Mouse (Mus musculus): Measurements from ENCODE around the gene Eya2.
A peak's percentile ranks its signal among the peaks of the same experiment; 100 is the strongest.

Eya2 gene

GRCm38 (mm10) chr2:165652281-165652680, 57.4 kb downstream of the Eya2 start:
- no peak for DNase-seq (ENCODE audit: low spot score in 2 of 2)

GRCm38 (mm10) chr2:165653001-165653921, 58.4 kb downstream of the Eya2 start:
- peak; percentile 16 to 21 for DNase-seq (ENCODE audit: low spot score in 2 of 2)

GRCm38 (mm10) chr2:165654151-165654550, 59.3 kb downstream of the Eya2 start:
- no peak for DNase-seq (ENCODE audit: low spot score in 2 of 2)

GRCm38 (mm10) chr2:165654696-165655491, 60.1 kb downstream of the Eya2 start:
- no peak for DNase-seq (ENCODE audit: low spot score in 2 of 2)

GRCm38 (mm10) chr2:165656541-165656940, 61.7 kb downstream of the Eya2 start:
- DNase-seq (ENCODE audit: low spot score in 2 of 2), result no peak

- DNase-seq (ENCODE audit: low spot score in 2 of 2), result no peak
These were observed 62.1 kb downstream of the Eya2 start for GRCm38 (mm10) chr2:165656956-165657355.

GRCm38 (mm10) chr2:165659552-165659951, 64.7 kb downstream of the Eya2 start:
- DNase-seq (ENCODE audit: low spot score in 2 of 2), result no peak

GRCm38 (mm10) chr2:165663266-165663665, 68.4 kb downstream of the Eya2 start:
- DNase-seq (ENCODE audit: low spot score in 2 of 2), result no peak

- DNase-seq (ENCODE audit: low spot score in 2 of 2), result no peak
These were observed 69.8 kb downstream of the Eya2 start for GRCm38 (mm10) chr2:165664648-165665047.

- no peak for DNase-seq (ENCODE audit: low spot score in 2 of 2)
These were observed 70.3 kb downstream of the Eya2 start for GRCm38 (mm10) chr2:165665176-165665575.

- DNase-seq (ENCODE audit: low spot score in 2 of 2), result no peak
These were observed 72.3 kb downstream of the Eya2 start for GRCm38 (mm10) chr2:165667096-165667495.

- no peak for DNase-seq (ENCODE audit: low spot score in 2 of 2)
These were observed 87.9 kb downstream of the Eya2 start for GRCm38 (mm10) chr2:165682719-165683118.

- no peak for DNase-seq (ENCODE audit: low spot score in 2 of 2)
These were observed 92.7 kb downstream of the Eya2 start for GRCm38 (mm10) chr2:165687516-165687915.

- no peak for DNase-seq (ENCODE audit: low spot score in 2 of 2)
These were observed 94.1 kb downstream of the Eya2 start for GRCm38 (mm10) chr2:165688896-165689295.

- no peak for DNase-seq (ENCODE audit: low spot score in 2 of 2)
These were observed 96.2 kb downstream of the Eya2 start for GRCm38 (mm10) chr2:165691016-165691415.

- no peak for DNase-seq (ENCODE audit: low spot score in 2 of 2)
These were observed 98.3 kb downstream of the Eya2 start for GRCm38 (mm10) chr2:165692944-165693660.

GRCm38 (mm10) chr2:165694767-165695166, 99.9 kb downstream of the Eya2 start:
- no peak for DNase-seq (ENCODE audit: low spot score in 2 of 2)

- no peak for DNase-seq (ENCODE audit: low spot score in 2 of 2)
These were observed 105.5 kb downstream of the Eya2 start for GRCm38 (mm10) chr2:165700252-165700908.

- DNase-seq (ENCODE audit: low spot score in 2 of 2), result no peak
These were observed 108.4 kb downstream of the Eya2 start for GRCm38 (mm10) chr2:165703033-165703805.

- DNase-seq (ENCODE audit: low spot score in 2 of 2), result no peak
These were observed 113.4 kb downstream of the Eya2 start for GRCm38 (mm10) chr2:165708266-165708665.

GRCm38 (mm10) chr2:165716688-165717087, 121.9 kb downstream of the Eya2 start:
- no peak for DNase-seq (ENCODE audit: low spot score in 2 of 2)

Data from spleen, postnatal 14 days (tissue).